Mouse (Mus musculus) hindbrain, embryonic 14.5 days (tissue): ENCODE measurements around the gene Cdk5rap3. TPM values are rescaled to one million over a fixed set of nuclear protein-coding genes. Genes with fewer than 3 reads are reported as not detected.

Source experiments
- polyA plus RNA-seq: library from polyadenylated mRNA; unstranded; fragments of >200 nt; fragmentation: Nextera tagmentation; extraction: Ambion mirVana; gene quantifications from 2 replicates; pipeline ENCODE4 v1.2.1, GENCODE M21; 2014

The Cdk5rap3 gene
- polyA plus RNA-seq, 1 experiment from 2014 or later = 77.8 TPM

Other genes starting within 250 kb of the Cdk5rap3 start
- 37.9 and 42.5 TPM in 2 replicates for gene Snx11, start 138.9 kb downstream of the Cdk5rap3 start, polyA plus RNA-seq
- 52.5 and 57.7 TPM in 2 replicates for gene Cbx1, start 127.4 kb downstream of the Cdk5rap3 start, polyA plus RNA-seq
- gene Nfe2l1, start 86.5 kb downstream of the Cdk5rap3 start, polyA plus RNA-seq = 49.3 and 54.7 TPM in 2 replicates
- 23.1 and 29.7 TPM in 2 replicates for gene Copz2, start 66.6 kb downstream of the Cdk5rap3 start, polyA plus RNA-seq
- 0.16 TPM in 2 replicates for gene Prr15l, start 11.6 kb upstream of the Cdk5rap3 start, polyA plus RNA-seq
- gene Pnpo, start 27.5 kb upstream of the Cdk5rap3 start, polyA plus RNA-seq = 27.5 and 28.9 TPM in 2 replicates
- 14.4 and 14.9 TPM in 2 replicates for gene Sp2, start 66.5 kb upstream of the Cdk5rap3 start, polyA plus RNA-seq
- gene Sp6, start 96.9 kb upstream of the Cdk5rap3 start, polyA plus RNA-seq = 0.09 and 0.16 TPM in 2 replicates
- gene Scrn2, start 113.4 kb upstream of the Cdk5rap3 start, polyA plus RNA-seq = 11.5 and 12.7 TPM in 2 replicates
- 2.6 and 4.3 TPM in 2 replicates for gene Lrrc46, start 124.9 kb upstream of the Cdk5rap3 start, polyA plus RNA-seq
- 60.5 TPM in 2 replicates for gene Mrpl10, start 125.1 kb upstream of the Cdk5rap3 start, polyA plus RNA-seq
- 6.3 and 7.9 TPM in 2 replicates for gene Osbpl7, start 134.1 kb upstream of the Cdk5rap3 start, polyA plus RNA-seq
- not detected in 2 replicates for gene Tbx21, start 198.8 kb upstream of the Cdk5rap3 start, polyA plus RNA-seq
- 9.3 and 10.8 TPM in 2 replicates for gene Tbkbp1, start 235.0 kb upstream of the Cdk5rap3 start, polyA plus RNA-seq